Mouse (Mus musculus) G1E (cell line): ENCODE results near the gene Lrrc71.

ENCODE experiments used
- CTCF ChIP-seq: IDR thresholded peaks from 2 replicates; pipeline ENCODE4 v1.5.1; 2012; ENCODE audit warnings: low read depth, low read length, inconsistent platforms, mixed read lengths
- GATA1 ChIP-seq: IDR thresholded peaks from 2 replicates; pipeline ENCODE4 v1.6.1; 2012; ENCODE audit warnings: borderline replicate concordance, low read length, inconsistent platforms, mixed read lengths
- POLR2AphosphoS5 ChIP-seq: IDR thresholded peaks from 2 replicates; pipeline ENCODE4 v1.6.1; 2012; ENCODE audit warnings: low read depth, low read length, inconsistent platforms; ENCODE audit not compliant: insufficient replicate concordance
- TAL1 ChIP-seq: conservative IDR thresholded peaks from 2 replicates; pipeline ENCODE4 v1.6.1; 2012; ENCODE audit warnings: low read depth, low read length, inconsistent platforms, mixed read lengths

- TF ChIP-seq CTCF (no peak), GATA1 (no peak), POLR2AphosphoS5 (no peak), TAL1 (no peak)
These were observed 48.4 kb upstream of the Lrrc71 start, which contains the start of gene Insrr for GRCm38 (mm10) chr3:87796736-87797334.
